Mouse (Mus musculus): ENCODE results near the gene Trpm6.

Trpm6 gene

GRCm38 (mm10) chr19:18888491-18889116, 138.8 kb downstream of the Trpm6 start:
- DNase-seq (ENCODE audit: low read depth in 1 of 2, low spot score in 2 of 2): no peak

DNA sequence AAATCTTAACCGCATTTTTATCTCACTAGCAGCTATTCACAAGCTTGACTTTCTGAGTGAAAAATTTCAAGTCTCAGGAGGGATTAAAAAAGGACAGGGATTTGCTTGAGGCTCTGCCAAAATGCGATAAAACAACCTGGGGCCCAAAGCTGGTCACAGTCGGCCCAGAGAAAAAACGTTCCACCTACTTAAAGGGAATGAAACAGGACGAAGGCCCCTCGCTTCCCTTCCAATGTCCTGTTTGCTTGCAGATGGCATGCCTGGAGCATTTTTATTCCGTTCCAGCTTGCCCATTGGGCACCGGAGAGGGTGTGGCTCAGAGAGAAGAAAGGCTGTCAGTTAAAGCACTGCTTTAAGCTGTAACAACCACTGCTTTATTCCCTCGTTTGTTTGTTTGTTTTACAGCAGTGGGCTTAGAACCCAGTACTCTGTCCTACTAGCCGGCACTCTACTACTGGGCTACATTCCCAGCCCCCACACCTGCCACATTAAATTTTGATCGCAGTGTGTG, 139.4 kb downstream of the Trpm6 start:
- no peak for DNase-seq (ENCODE audit: low read depth in 1 of 2, low spot score in 2 of 2)

DNA sequence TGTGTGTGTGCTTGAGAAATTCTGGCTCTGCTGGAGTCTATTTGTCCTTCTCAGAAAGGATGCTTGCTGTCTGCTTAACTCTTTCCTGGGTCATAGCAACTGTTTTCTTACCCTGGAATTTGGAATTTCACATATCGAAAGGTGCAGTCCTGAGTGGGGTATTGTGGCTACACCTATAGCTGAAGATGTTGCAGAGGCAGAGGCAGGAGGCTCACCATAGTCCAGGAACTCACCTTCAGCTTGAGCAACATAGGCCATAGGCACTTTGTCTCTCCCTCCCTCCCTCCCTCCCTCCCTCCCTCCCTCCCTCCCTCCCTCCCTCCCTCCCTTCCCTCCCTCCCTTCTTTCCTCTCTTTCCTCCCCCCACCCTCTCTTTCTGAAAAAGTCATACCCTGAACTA, 139.8 kb downstream of the Trpm6 start:
- no peak for DNase-seq (ENCODE audit: low read depth in 1 of 2, low spot score in 2 of 2)

GRCm38 (mm10) chr19:18890216-18890615, 140.4 kb downstream of the Trpm6 start:
- no peak for DNase-seq (ENCODE audit: low read depth in 1 of 2, low spot score in 2 of 2)

- DNase-seq (ENCODE audit: low read depth in 1 of 2, low spot score in 2 of 2): no peak
Measured at GRCm38 (mm10) chr19:18898238-18898637, 148.5 kb downstream of the Trpm6 start.

- DNase-seq (ENCODE audit: low read depth in 1 of 2, low spot score in 2 of 2): no peak
Measured at GRCm38 (mm10) chr19:18902041-18902693, 152.4 kb downstream of the Trpm6 start.

- DNase-seq (ENCODE audit: low read depth in 1 of 2, low spot score in 2 of 2): no peak
Measured at GRCm38 (mm10) chr19:18902694-18903067, 152.9 kb downstream of the Trpm6 start.

DNA sequence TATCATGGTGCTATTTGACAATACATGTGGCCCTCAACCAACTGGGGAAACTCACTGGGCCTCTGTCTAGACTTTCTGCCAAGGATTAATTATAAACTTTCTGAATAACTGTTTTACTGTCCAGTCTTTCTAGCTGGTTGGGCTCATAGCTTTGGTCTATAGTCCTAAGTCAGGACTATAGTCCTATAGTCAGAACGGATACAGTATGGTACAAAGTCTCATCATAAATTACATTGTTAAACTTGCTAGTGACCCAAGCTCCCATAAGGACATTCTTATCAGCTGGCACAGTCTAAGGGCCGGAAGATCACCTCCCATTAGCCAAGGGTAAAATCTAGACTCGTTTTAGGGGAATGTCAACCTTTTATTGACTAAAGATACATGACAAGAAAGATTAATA, 155.7 kb downstream of the Trpm6 start:
- DNase-seq (ENCODE audit: low read depth in 1 of 2, low spot score in 2 of 2): no peak

DNA sequence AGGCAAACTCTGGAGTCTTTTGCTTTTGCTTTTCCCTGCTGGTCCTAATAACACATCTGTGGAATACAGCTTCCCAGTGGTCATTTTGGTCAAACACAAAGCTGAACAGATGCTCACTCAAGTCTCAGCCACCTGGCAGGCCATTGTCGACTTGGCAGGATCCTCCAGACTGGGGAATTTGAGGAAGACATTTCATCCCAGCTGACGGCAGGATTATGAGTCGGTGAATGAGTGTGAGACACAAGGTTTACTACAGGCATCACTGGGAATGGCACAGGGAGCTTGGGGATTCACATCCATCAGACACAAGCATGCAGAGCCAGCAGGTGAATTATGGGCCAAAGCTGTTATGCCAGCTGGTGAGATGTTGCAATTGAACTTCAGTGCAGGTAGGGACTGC, 159.9 kb downstream of the Trpm6 start:
- no peak for DNase-seq (ENCODE audit: low read depth in 1 of 2, low spot score in 2 of 2)

GRCm38 (mm10) chr19:18911755-18912340, 162.1 kb downstream of the Trpm6 start:
- DNase-seq (ENCODE audit: low read depth in 1 of 2, low spot score in 2 of 2): no peak

DNA sequence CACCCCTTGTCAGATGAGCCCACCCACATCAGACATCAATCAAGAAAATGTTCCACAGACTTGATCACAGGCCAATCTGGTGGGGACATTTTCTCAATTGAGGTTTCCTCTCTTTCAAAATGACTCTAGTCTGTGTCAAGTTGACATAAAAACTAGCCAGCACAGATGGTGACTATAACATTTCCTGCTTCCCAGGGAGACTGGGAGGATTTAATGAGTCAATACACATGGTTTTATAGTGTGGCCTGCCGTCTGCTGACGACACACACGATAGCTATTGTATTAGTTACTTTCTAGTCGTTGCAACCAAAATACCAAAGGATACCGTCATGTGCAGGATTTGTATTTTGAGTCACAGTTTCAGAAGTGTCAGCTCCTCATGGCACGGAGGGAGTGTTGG, 191.6 kb downstream of the Trpm6 start:
- DNase-seq (ENCODE audit: low read depth in 1 of 2, low spot score in 2 of 2): no peak
